Mouse (Mus musculus): ENCODE data around the gene Lzts3. TPM values are rescaled to one million over a fixed set of nuclear protein-coding genes. Genes with fewer than 3 reads are reported as not detected.

The Lzts3 gene
- total and polyA plus RNA-seq, 3 experiments = 4.9 to 5.8 (median 5.1) TPM

GRCm38 (mm10) chr2:130634739-130635411 is 7.7 kb downstream of the Lzts3 start:
- H3K9ac ChIP-seq (ENCODE audit: low read depth, low read length) = peak overlapping the region; percentile 72
- DNase-seq = peak; percentile 31 to 35
- 14% methylated on average over 38 of the region's 38 CpGs for WGBS
- TF ChIP-seq EP300 (IDR thresholded peaks at IDR 0.05; ENCODE audit: insufficient read depth, low read depth, low read length) (no peak), CTCF (IDR thresholded peaks at IDR 0.05) (peak; percentile 37), POLR2A (IDR thresholded peaks at IDR 0.05; ENCODE audit: insufficient read depth, low read depth, low read length) (no peak)
- no peaks in the 10 kb centered on the region for H3K79me2 ChIP-seq (replicated peaks; ENCODE audit: control insufficient read depth, insufficient read depth, low read length)
- peaks cover 6% of the 10 kb centered on the region; the same call in 1 of the 2 replicates for H3K27me3 ChIP-seq (ENCODE audit: control insufficient read depth, insufficient read depth, low read length)
- H3K27ac ChIP-seq = no peak overlapping the region
- H3K4me3 ChIP-seq = peak overlapping the region; percentile 28; the same call in 1 of the 2 replicates
- H3K36me3 ChIP-seq (ENCODE audit: control insufficient read depth, insufficient read depth, low read length) = no peaks in the 10 kb centered on the region
- intact Hi-C loops (cut with DNase I) = no loop called here
- no peaks in the 10 kb centered on the region for H3K4me1 ChIP-seq (ENCODE audit: control insufficient read depth, insufficient read depth, low read length)

GRCm38 (mm10) chr2:130634006-130634738 is 8.4 kb downstream of the Lzts3 start:
- Histone ChIP-seq H3K27ac (no peak overlapping the region), H3K4me1 (ENCODE audit: control insufficient read depth, insufficient read depth, low read length) (no peaks in the 10 kb centered on the region), H3K9ac (ENCODE audit: low read depth, low read length) (no peak overlapping the region), H3K36me3 (ENCODE audit: control insufficient read depth, insufficient read depth, low read length) (no peaks in the 10 kb centered on the region), H3K27me3 (ENCODE audit: control insufficient read depth, insufficient read depth, low read length) (peaks cover 6% of the 10 kb centered on the region; the same call in 1 of the 2 replicates), H3K79me2 (replicated peaks; ENCODE audit: control insufficient read depth, insufficient read depth, low read length) (peaks cover 3% of the 10 kb centered on the region; the same call in 1 of the 2 replicates), H3K4me3 (no peak overlapping the region; the same call in 1 of the 2 replicates)
- WGBS = 37% methylated on average over 14 of the region's 14 CpGs
- TF ChIP-seq CTCF (IDR thresholded peaks at IDR 0.05) (no peak), POLR2A (IDR thresholded peaks at IDR 0.05; ENCODE audit: insufficient read depth, low read depth, low read length) (no peak), EP300 (IDR thresholded peaks at IDR 0.05; ENCODE audit: insufficient read depth, low read depth, low read length) (no peak)
- DNase-seq = no peak
- intact Hi-C loops (cut with DNase I) = no loop called here

GRCm38 (mm10) chr2:130632887-130633675 is 9.5 kb downstream of the Lzts3 start:
- Histone ChIP-seq H3K4me3 (no peak overlapping the region), H3K79me2 (replicated peaks; ENCODE audit: control insufficient read depth, insufficient read depth, low read length) (peaks cover 3% of the 10 kb centered on the region; the same call in 1 of the 2 replicates), H3K9ac (ENCODE audit: low read depth, low read length) (no peak overlapping the region), H3K27me3 (ENCODE audit: control insufficient read depth, insufficient read depth, low read length) (peaks cover 6% of the 10 kb centered on the region; the same call in 1 of the 2 replicates), H3K27ac (no peak overlapping the region), H3K36me3 (ENCODE audit: control insufficient read depth, insufficient read depth, low read length) (no peaks in the 10 kb centered on the region), H3K4me1 (ENCODE audit: control insufficient read depth, insufficient read depth, low read length) (no peaks in the 10 kb centered on the region)
- 54% methylated on average over 5 of the region's 5 CpGs for WGBS
- no peak for DNase-seq
- TF ChIP-seq EP300 (IDR thresholded peaks at IDR 0.05; ENCODE audit: insufficient read depth, low read depth, low read length) (no peak), POLR2A (IDR thresholded peaks at IDR 0.05; ENCODE audit: insufficient read depth, low read depth, low read length) (no peak), CTCF (IDR thresholded peaks at IDR 0.05) (no peak)
- intact Hi-C loops (cut with DNase I) = no loop called here

- H3K27me3 ChIP-seq (ENCODE audit: control insufficient read depth, insufficient read depth, low read length) = peaks cover 6% of the 10 kb centered on the region; the same call in 1 of the 2 replicates
- no peak overlapping the region for H3K9ac ChIP-seq (ENCODE audit: low read depth, low read length)
- no peak overlapping the region for H3K4me3 ChIP-seq
- no peak overlapping the region for H3K27ac ChIP-seq
- 58% methylated on average over 1 of the region's 1 CpGs for WGBS
- no peak for TF ChIP-seq EP300 (IDR thresholded peaks at IDR 0.05; ENCODE audit: insufficient read depth, low read depth, low read length)
- TF ChIP-seq CTCF (IDR thresholded peaks at IDR 0.05) = no peak
- TF ChIP-seq POLR2A (IDR thresholded peaks at IDR 0.05; ENCODE audit: insufficient read depth, low read depth, low read length) = no peak
- intact Hi-C loops (cut with DNase I) = no loop called here
- H3K79me2 ChIP-seq (replicated peaks; ENCODE audit: control insufficient read depth, insufficient read depth, low read length) = peaks cover 3% of the 10 kb centered on the region; the same call in 1 of the 2 replicates
- no peak for DNase-seq
- no peaks in the 10 kb centered on the region for H3K36me3 ChIP-seq (ENCODE audit: control insufficient read depth, insufficient read depth, low read length)
- H3K4me1 ChIP-seq (ENCODE audit: control insufficient read depth, insufficient read depth, low read length) = no peaks in the 10 kb centered on the region
These were observed 10.2 kb downstream of the Lzts3 start for GRCm38 (mm10) chr2:130632416-130632815.

GRCm38 (mm10) chr2:130629839-130630203 is 12.8 kb downstream of the Lzts3 start, which contains the start of the genes Fastkd5 and Ubox5:
Gene Fastkd5, minus strand, starts transcription at chr2:130630027.
Gene Ubox5, minus strand, starts transcription at chr2:130630038.
- TF ChIP-seq EP300 (IDR thresholded peaks at IDR 0.05; ENCODE audit: insufficient read depth, low read depth, low read length) (peak; percentile 73; the same call in 1 of the 2 replicates), CTCF (IDR thresholded peaks at IDR 0.05) (no peak), POLR2A (IDR thresholded peaks at IDR 0.05; ENCODE audit: insufficient read depth, low read depth, low read length) (peak; percentile 63)
- Histone ChIP-seq H3K4me1 (ENCODE audit: control insufficient read depth, insufficient read depth, low read length) (no peaks in the 10 kb centered on the region), H3K4me3 (peak within 1 kb of the TSS; percentile 91), H3K79me2 (replicated peaks; ENCODE audit: control insufficient read depth, insufficient read depth, low read length) (peaks cover 3% of the 10 kb centered on the region; the same call in 1 of the 2 replicates), H3K36me3 (ENCODE audit: control insufficient read depth, insufficient read depth, low read length) (no peaks in the 10 kb centered on the region; the same call in 1 of the 2 replicates), H3K27me3 (ENCODE audit: control insufficient read depth, insufficient read depth, low read length) (peaks cover 2% of the 10 kb centered on the region; the same call in 1 of the 2 replicates), H3K9ac (ENCODE audit: low read depth, low read length) (peak within 1 kb of the TSS; percentile 99), H3K27ac (peak within 1 kb of the TSS; percentile 76)
- intact Hi-C loops (cut with DNase I) = no loop called here
- WGBS = under 1% methylated on average over 25 of the region's 25 CpGs
- DNase-seq = peak; percentile 90 to 96
